Mouse (Mus musculus): ENCODE results near the gene Krt87. TPM values are rescaled to one million over a fixed set of nuclear protein-coding genes. Genes with fewer than 3 reads are reported as not detected.

Krt87 gene
- not detected for total RNA-seq (2023)

GRCm38 (mm10) chr15:101438555-101438954 is at the start of gene Krt87:
TSS of gene Krt87 (minus strand) at chr15:101438804.

GRCm38 (mm10) chr15:101472952-101473528 is 34.4 kb upstream of the Krt87 start, which contains the start of gene Krt86:
TSS of gene Krt86 (plus strand) at chr15:101473478.

GRCm38 (mm10) chr15:101463651-101464050 is 25.0 kb upstream of the Krt87 start, which contains the start of gene Krt81:
TSS of gene Krt81 (minus strand) at chr15:101463751.

GRCm38 (mm10) chr15:101447444-101447843 is 8.8 kb upstream of the Krt87 start, which contains the start of gene Krt88:
TSS of gene Krt88 (plus strand) at chr15:101447744.

GRCm38 (mm10) chr15:101410775-101411174 is 27.8 kb downstream of the Krt87 start, which contains the start of gene Krt7:
TSS of gene Krt7 (plus strand) at chr15:101411043.

Other genes starting within 250 kb of the Krt87 start
- 10 to 100 TPM; 15.2 to 17.9 TPM for gene Grasp, start 214.6 kb downstream of the Krt87 start, total RNA-seq (2023)
- 1,000 to 10,000 TPM; 2,185 to 2,202 TPM for gene Nr4a1, start 184.5 kb downstream of the Krt87 start, total RNA-seq (2023)
- 10 to 100 TPM; 42.9 to 44.5 TPM for gene Atg101, start 154.5 kb downstream of the Krt87 start, total RNA-seq (2023)
- gene 6030408B16Rik, start 145.6 kb downstream of the Krt87 start, total RNA-seq (2023), result under 1 TPM; 0.46 to 0.79 TPM
- 100 to 1,000 TPM; 169 to 182 TPM for gene Krt80, start 68.6 kb downstream of the Krt87 start, total RNA-seq (2023)
- gene Krt7, start 27.8 kb downstream of the Krt87 start, total RNA-seq (2023), result 1 to 10 TPM; 6.9 to 7.7 TPM
- gene Krt88, start 8.9 kb upstream of the Krt87 start, total RNA-seq (2023), result not detected
- gene Krt81, start 24.9 kb upstream of the Krt87 start, total RNA-seq (2023), result not detected
- under 1 TPM; 0.27 to 0.73 TPM for gene Krt86, start 34.7 kb upstream of the Krt87 start, total RNA-seq (2023)
- not detected for gene Krt83, start 52.7 kb upstream of the Krt87 start, total RNA-seq (2023)
- gene Gm49425, start 78.5 kb upstream of the Krt87 start, total RNA-seq (2023), result not detected
- not detected for gene Krt84, start 94.0 kb upstream of the Krt87 start, total RNA-seq (2023)
- gene Krt82, start 111.9 kb upstream of the Krt87 start, total RNA-seq (2023), result not detected
- gene Krt90, start 124.1 kb upstream of the Krt87 start, total RNA-seq (2023), result not detected
- gene Krt75, start 135.1 kb upstream of the Krt87 start, total RNA-seq (2023), result not detected
- gene Gm5414, start 189.4 kb upstream of the Krt87 start, total RNA-seq (2023), result not detected
- not detected for gene Gm5478, start 208.6 kb upstream of the Krt87 start, total RNA-seq (2023)
- not detected for gene Krt6b, start 241.5 kb upstream of the Krt87 start, total RNA-seq (2023)

All from monocyte, adult 59 days (primary cell).